Comparison of ENCODE assay signal across 17 mouse cellular contexts in genomic region chr8:23562504-23562903, GRCm38 (mm10).
A peak's percentile ranks its signal among the peaks of the same experiment; 100 is the strongest.
DNase-seq lines count a peak whose midpoint lies in the region; ATAC-seq lines count a peak whose summit lies in the region.
"Had no signal": no experiment of that assay in that cellular context is flagged by ENCODE, and none has a peak within 500 bp of the region (broad histone marks: within the 10 kb centered on the region; RNA-seq: fewer than 3 reads in every experiment).

No protein-coding gene starts in this region.

- H3K4me1 ChIP-seq in forebrain, embryonic 14.5 days (ENCODE audit: control insufficient read depth, insufficient read depth, low read length), result peaks cover 17% of the 10 kb centered on the region
- H3K4me1 ChIP-seq in limb, embryonic 13.5 days, result peaks cover 18% of the 10 kb centered on the region
- peaks cover 23% of the 10 kb centered on the region for H3K4me1 ChIP-seq in neural tube, embryonic 13.5 days (replicated peaks)
- H3K4me1 ChIP-seq: heart, embryonic 10.5 days; liver, embryonic 12.5 days had no signal

- intact Hi-C loops in heart, postnatal 36 days (cut with DNase I), result no loop called here
- intact Hi-C loops in heart, postnatal 10 days (cut with DNase I), result no loop called here

- peak overlapping the region; percentile 34 for H3K4me2 ChIP-seq in forebrain, embryonic 14.5 days (ENCODE audit: low read length)
- peak overlapping the region; percentile 61; the same call in 1 of the 2 replicates for H3K4me2 ChIP-seq in limb, embryonic 13.5 days (replicated peaks)
- peak overlapping the region; percentile 45; the same call in 1 of the 2 replicates for H3K4me2 ChIP-seq in neural tube, embryonic 13.5 days
- H3K4me2 ChIP-seq: liver, embryonic 12.5 days had no signal

- peak; percentile 10 for DNase-seq in heart, adult 11 months
- no peak for DNase-seq in heart, postnatal 36 days
- DNase-seq in forebrain, embryonic 14.5 days (ENCODE audit: low spot score), result no peak
- no peak for DNase-seq in urinary bladder, adult 2 months (ENCODE audit: low spot score)
- no peak for DNase-seq in spleen, postnatal 4 days (ENCODE audit: low spot score in 2 of 2)
- DNase-seq in heart, postnatal 10 days, result no peak
- DNase-seq: adrenal gland, postnatal 25 days; cerebellum, postnatal 25 days; gastrocnemius, postnatal 14 days; kidney, adult 9 months had no signal

- H3K27me3 ChIP-seq in forebrain, embryonic 14.5 days (replicated peaks; ENCODE audit: control insufficient read depth, insufficient read depth, low read length), result no peaks in the 10 kb centered on the region
- H3K27me3 ChIP-seq in limb, embryonic 13.5 days, result no peaks in the 10 kb centered on the region; the same call in 1 of the 2 replicates
- H3K27me3 ChIP-seq in neural tube, embryonic 13.5 days, result no peaks in the 10 kb centered on the region
- H3K27me3 ChIP-seq: CH12.LX had no signal

- no peak overlapping the region for H3K4me3 ChIP-seq in forebrain, embryonic 14.5 days (ENCODE audit: low read depth, low read length)
- no peak overlapping the region for H3K4me3 ChIP-seq in limb, embryonic 13.5 days
- H3K4me3 ChIP-seq in neural tube, embryonic 13.5 days, result no peak overlapping the region
- H3K4me3 ChIP-seq: left cerebral cortex, adult 2 months; liver, embryonic 12.5 days had no signal

- H3K27ac ChIP-seq in forebrain, embryonic 14.5 days (ENCODE audit: low read depth, low read length), result no peak overlapping the region
- H3K27ac ChIP-seq in limb, embryonic 13.5 days, result no peak overlapping the region
- H3K27ac ChIP-seq in neural tube, embryonic 13.5 days (replicated peaks), result no peak overlapping the region
- H3K27ac ChIP-seq: heart, embryonic 10.5 days; left cerebral cortex, adult 2 months; liver, embryonic 12.5 days had no signal

- WGBS in forebrain, embryonic 14.5 days, result 8% methylated on average over 9 of the region's 9 CpGs
- 34% methylated on average over 9 of the region's 9 CpGs for WGBS in limb, embryonic 13.5 days
- 25% methylated on average over 9 of the region's 9 CpGs for WGBS in neural tube, embryonic 13.5 days

- no peaks in the 10 kb centered on the region for H3K9me3 ChIP-seq in forebrain, embryonic 14.5 days (replicated peaks; ENCODE audit: control insufficient read depth, low read length)
- no peaks in the 10 kb centered on the region for H3K9me3 ChIP-seq in limb, embryonic 13.5 days
- H3K9me3 ChIP-seq in neural tube, embryonic 13.5 days, result no peaks in the 10 kb centered on the region
- H3K9me3 ChIP-seq: heart, embryonic 10.5 days; liver, embryonic 12.5 days had no signal

- no peak overlapping the region for H3K9ac ChIP-seq in forebrain, embryonic 14.5 days (ENCODE audit: low read length)
- H3K9ac ChIP-seq in limb, embryonic 13.5 days, result no peak overlapping the region
- H3K9ac ChIP-seq in neural tube, embryonic 13.5 days, result no peak overlapping the region
- H3K9ac ChIP-seq: liver, embryonic 12.5 days had no signal

- peak; percentile 21 for ATAC-seq in forebrain, embryonic 14.5 days
- ATAC-seq in limb, embryonic 13.5 days (ENCODE audit: low FRiP score, low read depth), result no peak
- no peak for ATAC-seq in neural tube, embryonic 13.5 days (ENCODE audit: low read depth)
- ATAC-seq: liver, embryonic 12.5 days; lung, postnatal 0 days had no signal

- H3K36me3 ChIP-seq in forebrain, embryonic 14.5 days (ENCODE audit: control insufficient read depth, insufficient read depth, low read length), result no peaks in the 10 kb centered on the region
- H3K36me3 ChIP-seq in limb, embryonic 13.5 days, result no peaks in the 10 kb centered on the region
- no peaks in the 10 kb centered on the region for H3K36me3 ChIP-seq in neural tube, embryonic 13.5 days
- H3K36me3 ChIP-seq: heart, embryonic 10.5 days; liver, embryonic 12.5 days had no signal
